Mouse (Mus musculus): Measurements from ENCODE around the gene Cdc42bpg. TPM values are rescaled to one million over a fixed set of nuclear protein-coding genes. Genes with fewer than 3 reads are reported as not detected.
A peak's percentile ranks its signal among the peaks of the same experiment; 100 is the strongest.
"Not testable (repeated sequence)": the region's sequence is repeated elsewhere in the genome, so short reads cannot be mapped to it uniquely, and the experiment has no call there.

The Cdc42bpg gene
- total RNA-seq, 2 experiments from 2014 or later = 3.3 to 3.4 TPM

- DNase-seq (ENCODE audit: low spot score in 2 of 2) = no peak
- intact Hi-C loops (cut with DNase I) = no loop called here
Observed at GRCm38 (mm10) chr19:6291117-6291781, 15.0 kb upstream of the Cdc42bpg start.

- no peak for DNase-seq (ENCODE audit: low spot score in 2 of 2)
- intact Hi-C loops (cut with DNase I) = no loop called here
Observed at GRCm38 (mm10) chr19:6292262-6292661, 14.0 kb upstream of the Cdc42bpg start.

GRCm38 (mm10) chr19:6294301-6294700, 12.0 kb upstream of the Cdc42bpg start:
- intact Hi-C loops (cut with DNase I) = no loop called here
- DNase-seq (ENCODE audit: low spot score in 2 of 2) = no peak

DNA sequence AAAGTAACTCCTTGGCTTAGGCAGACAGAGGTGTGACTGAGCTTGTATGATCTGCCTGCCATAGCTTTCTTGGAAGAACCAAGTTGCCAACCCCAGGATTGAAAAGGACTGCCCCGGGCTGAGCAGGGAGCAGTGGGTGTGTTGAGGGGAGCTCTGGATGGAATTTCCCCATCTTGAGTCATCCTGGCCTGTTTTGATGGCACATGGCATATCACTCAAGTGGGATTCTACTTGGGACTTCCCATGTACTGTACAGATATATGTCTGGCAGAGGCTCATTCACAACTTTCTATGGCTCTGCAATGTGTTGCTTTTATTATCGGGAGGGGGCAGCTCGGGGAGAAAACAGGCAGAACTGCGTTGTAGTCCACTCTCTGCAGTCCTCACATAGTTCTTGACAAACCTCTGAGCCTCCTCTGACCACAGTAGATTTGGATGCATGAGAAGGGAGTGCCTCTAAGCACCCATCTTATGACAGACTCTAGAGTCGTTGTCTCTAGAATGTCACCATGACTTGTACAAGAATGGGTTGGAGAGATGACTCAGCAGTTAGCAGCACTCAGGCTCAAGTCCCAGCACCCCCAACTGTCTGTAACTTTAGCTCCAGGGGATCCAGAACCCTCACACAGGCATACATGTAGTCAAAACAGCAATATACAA, 9.6 kb upstream of the Cdc42bpg start:
- intact Hi-C loops (cut with DNase I) = no loop called here

GRCm38 (mm10) chr19:6297641-6298040, 8.6 kb upstream of the Cdc42bpg start:
- no peak for DNase-seq (ENCODE audit: low spot score in 2 of 2)
- intact Hi-C loops (cut with DNase I) = no loop called here

More for the DNA sequence above, 9.6 kb upstream of the Cdc42bpg start:
- no peak for DNase-seq (ENCODE audit: low spot score in 2 of 2)

- intact Hi-C loops (cut with DNase I) = no loop called here
- no peak for DNase-seq (ENCODE audit: low spot score in 2 of 2)
Observed at GRCm38 (mm10) chr19:6299003-6299402, 7.3 kb upstream of the Cdc42bpg start.

DNA sequence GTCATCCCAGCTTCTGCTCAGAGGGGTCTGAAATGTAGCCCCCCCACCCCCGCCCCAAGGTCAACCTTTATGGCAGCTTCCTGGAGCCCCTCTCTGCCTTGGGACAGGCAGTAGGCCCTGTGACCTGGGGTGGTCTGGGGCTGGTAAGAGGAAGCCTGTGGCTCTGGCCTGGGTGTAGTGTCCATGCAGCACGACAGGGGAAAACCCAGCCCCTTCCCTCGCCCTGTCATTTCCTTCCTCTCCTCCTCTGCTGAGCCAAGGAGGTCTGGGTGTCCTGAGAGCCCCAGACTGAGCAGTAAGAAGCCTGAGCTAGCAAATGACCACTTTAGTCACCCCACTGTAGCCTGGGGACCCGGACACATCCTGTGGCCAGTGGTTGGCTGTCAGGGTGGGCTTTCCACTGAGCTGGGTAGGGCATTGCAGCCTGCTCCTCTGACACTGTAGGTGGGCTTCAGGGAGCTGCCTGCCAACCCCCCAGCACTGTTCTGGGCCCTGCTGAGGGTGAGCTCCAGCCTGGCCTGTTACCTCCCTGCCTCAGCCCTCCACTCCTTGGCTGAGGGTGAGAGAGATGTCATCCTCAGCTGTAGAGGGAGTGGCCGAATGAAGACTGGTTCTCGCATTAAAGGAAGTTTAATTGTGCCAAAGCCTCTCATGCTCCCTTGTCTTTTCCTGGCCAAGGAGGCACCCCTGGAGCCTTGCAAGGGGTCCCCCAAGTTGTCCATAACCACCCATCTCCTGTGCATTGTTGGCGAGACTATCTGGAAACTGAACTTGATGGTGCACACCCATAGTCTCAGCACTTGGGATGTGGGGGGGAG, 6.6 kb upstream of the Cdc42bpg start:
- DNase-seq (ENCODE audit: low spot score in 2 of 2) = no peak
- intact Hi-C loops (cut with DNase I) = no loop called here

DNA sequence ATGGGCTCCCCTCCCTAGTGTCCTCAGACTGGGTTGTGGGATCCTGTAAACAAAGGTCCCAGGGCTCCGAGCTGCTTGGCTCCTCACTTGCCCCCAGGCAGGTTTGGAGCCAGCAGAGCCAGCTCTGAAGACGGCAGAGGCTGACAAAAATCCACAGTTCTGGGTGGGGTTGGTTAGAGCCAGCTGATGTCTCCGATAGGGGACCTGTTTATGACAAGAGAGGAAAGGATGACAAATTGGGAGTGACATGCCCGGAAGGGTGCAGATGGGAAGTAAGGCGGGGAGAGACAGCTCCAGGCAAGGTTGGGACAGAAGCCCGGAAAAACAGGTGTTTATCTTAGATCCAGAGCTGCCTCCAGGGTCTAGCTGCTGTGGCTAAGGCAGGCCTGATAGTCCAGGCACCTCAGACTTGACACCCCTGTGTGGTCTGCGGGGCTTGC, 5.8 kb upstream of the Cdc42bpg start:
- intact Hi-C loops (cut with DNase I) = no loop called here
- no peak for DNase-seq (ENCODE audit: low spot score in 2 of 2)

DNA sequence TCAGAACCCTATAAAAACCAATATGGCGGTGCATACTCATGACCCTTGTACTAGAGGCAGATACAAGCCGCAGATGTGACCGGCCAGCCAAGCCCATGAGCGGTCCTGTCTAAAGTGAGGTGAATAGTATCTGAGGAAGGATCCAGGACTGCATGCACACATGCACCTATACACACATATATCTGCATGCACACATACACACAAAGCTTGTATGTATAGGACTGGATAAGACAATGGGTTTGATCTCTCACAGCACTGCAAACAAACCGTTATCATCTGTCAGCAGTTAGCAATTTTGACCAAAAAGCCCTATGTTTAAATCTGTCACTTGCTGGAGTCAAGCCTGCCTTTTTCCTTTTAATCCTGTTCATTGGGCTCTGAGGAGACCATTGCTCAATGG, 4.1 kb upstream of the Cdc42bpg start:
- no peak for DNase-seq (ENCODE audit: low spot score in 2 of 2)
- intact Hi-C loops (cut with DNase I) = no loop called here

DNA sequence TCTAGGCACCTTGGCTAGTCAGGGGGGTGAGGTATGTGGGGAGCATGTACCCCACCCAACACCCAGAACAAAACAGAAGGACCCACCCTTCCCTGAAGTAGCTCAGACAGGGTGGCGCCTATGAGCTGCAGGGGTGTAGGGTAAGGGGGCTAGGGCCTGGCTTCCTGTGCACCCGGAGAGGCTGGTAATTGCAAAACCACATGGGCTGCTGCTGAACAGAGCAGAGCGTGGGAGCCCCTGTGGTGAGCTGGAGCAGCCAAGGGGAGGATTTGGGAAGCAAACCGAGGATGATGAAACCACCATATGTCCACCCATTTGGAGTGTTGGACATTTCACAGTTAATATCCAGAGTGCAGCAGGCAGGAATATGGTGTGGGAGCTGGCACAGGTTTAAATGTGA, 3.7 kb upstream of the Cdc42bpg start:
- intact Hi-C loops (cut with DNase I) = no loop called here
- peak in 1 of 2 experiments; percentile 45 for DNase-seq (ENCODE audit: low spot score in 2 of 2)

DNA sequence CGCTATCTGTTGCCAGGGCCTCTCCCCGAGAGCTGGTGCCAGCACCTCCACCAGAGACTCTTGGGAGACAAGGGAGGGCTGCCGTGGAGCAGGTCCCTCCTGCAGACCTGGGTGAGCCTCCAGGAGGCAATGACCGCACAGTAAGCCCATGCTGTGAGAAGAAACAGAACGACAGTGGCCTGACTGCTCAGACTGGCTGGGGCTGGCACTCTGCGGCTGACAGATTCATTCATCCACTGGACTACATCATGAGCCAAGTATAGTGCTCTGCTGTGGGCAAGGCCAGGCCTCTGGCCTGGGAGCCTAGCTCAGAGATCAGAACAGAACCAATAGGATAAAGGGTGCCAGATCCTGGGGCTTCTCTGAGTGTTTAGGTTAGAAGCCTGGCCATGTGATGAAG, 2.4 kb upstream of the Cdc42bpg start:
- intact Hi-C loops (cut with DNase I) = loop anchor here (2.0 kb wide), 1 partner anchor 27 kb away; the partner anchor contains the start of gene Ehd1
- DNase-seq (ENCODE audit: low spot score in 2 of 2) = no peak

GRCm38 (mm10) chr19:6304787-6305516, 1.3 kb upstream of the Cdc42bpg start:
- DNase-seq (ENCODE audit: low spot score in 2 of 2) = peak; percentile 70 to 78
- intact Hi-C loops (cut with DNase I) = loop anchor here (1.0 to 2.0 kb wide), 2 partner anchors 28 to 37 kb away; partner anchors contain the start of gene Ehd1

DNA sequence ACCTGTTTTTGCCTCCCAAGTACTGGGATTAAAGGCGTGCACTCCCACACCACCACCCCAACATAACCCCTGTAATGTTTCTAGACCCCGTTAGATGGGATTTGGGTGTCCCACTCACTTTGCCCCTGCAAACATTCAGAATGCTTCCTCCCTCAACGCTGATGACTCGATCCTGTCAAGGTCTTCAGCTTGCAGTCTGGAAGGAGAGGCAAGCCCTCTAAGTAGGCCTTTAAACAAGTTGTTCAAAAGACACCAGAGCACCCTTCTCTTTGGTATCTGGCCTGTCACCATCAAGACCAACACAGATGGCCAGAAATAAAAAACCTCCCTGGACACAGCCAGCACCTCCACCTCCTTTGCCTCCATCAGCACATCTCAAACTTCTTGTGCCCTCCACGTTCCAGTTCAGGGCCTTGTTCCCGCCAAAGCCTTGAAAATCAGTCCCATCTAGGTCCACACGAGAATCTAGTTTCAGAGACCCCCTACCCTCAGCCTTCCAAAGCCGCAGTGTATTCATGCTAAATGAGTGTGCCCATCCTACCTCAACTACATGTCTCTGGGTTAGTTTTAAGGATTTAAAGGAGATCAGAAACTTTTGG, 640 bp upstream of the Cdc42bpg start:
- intact Hi-C loops (cut with DNase I) = loop anchor here (1.0 to 2.0 kb wide), 2 partner anchors 29 to 37 kb away; partner anchors contain the start of gene Ehd1
- DNase-seq (ENCODE audit: low spot score in 2 of 2) = no peak

DNA sequence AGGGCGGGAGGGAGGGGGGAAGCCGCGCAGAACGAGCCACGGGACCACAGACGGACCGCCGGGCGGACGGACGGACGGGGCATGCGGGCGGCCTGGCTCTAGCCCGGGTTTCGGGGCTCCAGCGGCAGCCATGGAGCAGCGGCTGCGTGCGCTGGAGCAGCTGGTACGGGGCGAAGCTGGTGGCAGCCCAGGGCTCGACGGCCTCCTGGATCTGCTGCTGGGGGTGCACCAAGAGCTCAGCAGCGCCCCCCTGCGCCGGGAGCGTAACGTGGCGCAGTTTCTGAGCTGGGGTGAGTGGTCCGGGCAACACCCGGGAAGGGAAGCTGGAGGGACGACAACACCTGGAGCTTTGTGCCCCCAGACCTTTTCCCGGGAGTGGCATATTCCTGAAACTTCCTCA, 330 bp downstream of the Cdc42bpg start:
- DNase-seq (ENCODE audit: low spot score in 2 of 2) = peak in 1 of 2 experiments; percentile 22
- intact Hi-C loops (cut with DNase I) = no loop called here

GRCm38 (mm10) chr19:6307733-6308531, 1.7 kb downstream of the Cdc42bpg start:
- intact Hi-C loops (cut with DNase I) = no loop called here
- DNase-seq (ENCODE audit: low spot score in 2 of 2) = no peak

DNA sequence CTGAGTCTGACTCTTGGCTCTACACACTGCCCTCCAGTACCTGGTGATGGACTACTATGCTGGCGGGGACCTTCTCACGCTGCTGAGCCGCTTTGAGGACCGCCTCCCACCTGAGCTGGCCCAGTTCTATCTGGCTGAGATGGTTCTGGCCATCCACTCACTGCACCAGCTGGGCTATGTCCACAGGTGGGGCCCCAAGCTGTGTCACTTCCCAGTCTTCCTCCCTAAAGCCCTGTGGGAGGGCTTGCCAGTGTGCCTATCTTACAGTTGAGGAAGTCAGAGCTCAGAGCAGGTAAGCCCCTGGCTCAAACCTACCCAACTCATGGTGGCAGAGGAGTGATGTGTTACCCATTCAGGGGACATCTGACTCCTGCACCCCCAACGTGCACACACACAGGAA, 3.9 kb downstream of the Cdc42bpg start:
- intact Hi-C loops (cut with DNase I) = no loop called here

DNA sequence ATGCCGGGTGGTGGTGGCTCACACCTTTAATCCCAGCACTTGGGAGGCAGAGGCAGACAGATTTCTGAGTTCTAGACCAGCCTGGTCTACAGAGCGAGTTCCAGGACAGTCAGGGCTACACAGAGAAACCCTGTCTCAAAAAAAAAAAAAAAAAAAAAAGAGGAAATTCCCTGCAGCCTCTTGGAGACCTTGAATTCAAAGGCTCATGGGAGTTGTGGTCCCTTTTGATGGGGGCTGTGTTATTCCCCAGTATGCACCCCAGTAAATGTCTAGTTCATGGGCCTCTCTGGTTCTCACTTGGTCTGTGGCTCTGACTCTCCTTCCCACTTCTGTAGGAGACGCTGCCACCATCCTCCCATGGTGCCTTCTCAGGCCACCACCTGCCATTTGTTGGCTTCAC, 5.5 kb downstream of the Cdc42bpg start:
- intact Hi-C loops (cut with DNase I) = not testable (repeated sequence)

More for the DNA sequence above, 3.9 kb downstream of the Cdc42bpg start:
- no peak for DNase-seq (ENCODE audit: low spot score in 2 of 2)

GRCm38 (mm10) chr19:6313796-6314195, 7.5 kb downstream of the Cdc42bpg start:
- no peak for DNase-seq (ENCODE audit: low spot score in 2 of 2)
- intact Hi-C loops (cut with DNase I) = no loop called here

More for the DNA sequence above, 5.5 kb downstream of the Cdc42bpg start:
- not testable (repeated sequence) for DNase-seq (ENCODE audit: low spot score in 2 of 2)

All from left cerebral cortex, postnatal 36 days (tissue).